Mouse (Mus musculus) forebrain, embryonic 11.5 days (tissue): Measurements from ENCODE around the gene Stard10. TPM values are rescaled to one million over a fixed set of nuclear protein-coding genes. Genes with fewer than 3 reads are reported as not detected.

Experiments
- ATAC-seq: fragments of 200-750 bp; cut with Nextera tagmentation; replicated peaks from 2 replicates; pipeline ENCODE4 v1.8.0; 2017; ENCODE audit warnings: moderate TSS enrichment; ENCODE audit not compliant: low FRiP score
- DNase-seq: peaks from one replicate; pipeline ENCODE4 v3.0.0-alpha.2; 2017; ENCODE audit warnings: low spot score
- H3K27ac ChIP-seq: fragments of 300-500 bp; sonication (generic); 2 replicates; pipeline ENCODE4 v1.5.1; 2014; ENCODE audit warnings: low read depth, low read length
- H3K27me3 ChIP-seq: fragments of 300-500 bp; sonication (generic); 2 replicates; pipeline ENCODE4 v1.6.1; 2014; ENCODE audit warnings: mild to moderate bottlenecking, low read length, mixed read lengths; ENCODE audit not compliant: control insufficient read depth, insufficient read depth
- H3K36me3 ChIP-seq: fragments of 300-500 bp; sonication (generic); 2 replicates; pipeline ENCODE4 v1.6.1; 2014; ENCODE audit warnings: mild to moderate bottlenecking, low read length, moderate library complexity, mixed read lengths; ENCODE audit not compliant: control insufficient read depth, insufficient read depth
- H3K4me1 ChIP-seq: fragments of 300-500 bp; sonication (generic); replicated peaks from 2 replicates; pipeline ENCODE4 v1.6.1; 2014; ENCODE audit warnings: low read length, mixed read lengths; ENCODE audit not compliant: control insufficient read depth, insufficient read depth
- H3K4me2 ChIP-seq: fragments of 300-500 bp; sonication (generic); 2 replicates; pipeline ENCODE4 v1.6.1; 2014; ENCODE audit warnings: low read depth, mild to moderate bottlenecking, low read length, moderate library complexity, mixed read lengths; ENCODE audit not compliant: severe bottlenecking
- H3K4me3 ChIP-seq: fragments of 300-500 bp; sonication (generic); 2 replicates; pipeline ENCODE4 v1.5.1; 2014; ENCODE audit warnings: low read depth, low read length
- H3K9ac ChIP-seq: fragments of 300-500 bp; sonication (generic); 2 replicates; pipeline ENCODE4 v1.6.1; 2014; ENCODE audit warnings: low read length
- H3K9me3 ChIP-seq: fragments of 300-500 bp; sonication (generic); 2 replicates; pipeline ENCODE4 v1.6.1; 2016; ENCODE audit warnings: low read length, mixed read lengths; ENCODE audit not compliant: control insufficient read depth
- WGBS: fragments of 180-500 bp; shearing (Covaris S2); extraction: QIAGEN DNeasy Blood & Tissue Kit; methylation state at CpG from one replicate; pipeline ENCODE4 v1.1.7; 2014; 5-methylcytosine and 5-hydroxymethylcytosine counted together
- polyA plus RNA-seq: library from polyadenylated mRNA; unstranded; fragments of >200 nt; fragmentation: Nextera tagmentation; extraction: Ambion mirVana; gene quantifications from 2 replicates; pipeline ENCODE4 v1.2.1, GENCODE M21; 2014

Stard10 gene
- polyA plus RNA-seq, 1 experiment from 2014 or later: 6.3 TPM

DNA sequence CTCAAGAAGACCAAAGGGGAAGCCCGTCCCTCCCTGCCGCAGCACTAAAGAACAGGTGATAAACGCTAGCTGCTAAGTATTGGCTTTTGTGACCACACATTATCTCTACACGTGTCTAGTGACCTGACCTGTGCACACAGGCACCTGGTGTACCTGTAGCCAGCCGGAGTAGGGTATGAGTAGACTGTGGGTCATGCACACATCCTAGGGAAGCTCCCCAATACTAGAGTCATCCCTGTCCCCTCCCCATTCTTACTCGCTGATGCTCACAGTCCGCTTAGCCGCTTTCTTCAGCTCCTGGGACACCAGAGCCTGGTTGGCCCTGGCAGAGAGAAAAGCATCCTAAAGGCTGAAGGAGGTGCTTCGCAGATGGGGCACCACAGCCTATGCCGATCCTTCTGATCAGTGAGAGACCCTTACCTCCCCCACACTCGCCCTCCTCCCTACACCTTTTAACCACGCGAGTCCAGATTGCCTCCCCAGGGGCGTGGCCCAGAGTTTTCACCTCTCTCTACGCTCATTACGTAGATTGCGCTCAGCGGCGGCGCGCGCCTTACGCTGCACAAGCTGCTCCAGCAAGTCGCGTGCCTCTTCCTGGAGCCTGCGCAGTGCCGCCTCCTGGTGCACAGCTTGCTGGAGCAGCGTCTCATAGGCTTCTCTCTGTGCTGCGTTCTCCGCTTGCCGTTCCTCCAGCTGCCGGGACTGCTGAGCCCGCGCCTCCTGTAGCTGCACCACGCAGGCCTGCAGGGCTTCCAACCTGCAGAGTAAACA lies 20.4 kb upstream of the Stard10 start:
- Histone ChIP-seq H3K4me2 (peak overlapping the region; percentile 62), H3K9me3 (no peaks in the 10 kb centered on the region), H3K27ac (no peak overlapping the region), H3K36me3 (no peaks in the 10 kb centered on the region), H3K9ac (peak overlapping the region; percentile 54), H3K27me3 (peaks cover 9% of the 10 kb centered on the region), H3K4me1 (peaks cover 8% of the 10 kb centered on the region), H3K4me3 (peak overlapping the region; percentile 25)
- peak; percentile 90 for DNase-seq
- peak; percentile 68 for ATAC-seq
- WGBS: 10% methylated on average over 35 of the region's 35 CpGs

GRCm38 (mm10) chr7:101297023-101297405 lies 19.9 kb upstream of the Stard10 start:
- Histone ChIP-seq H3K27me3 (peaks cover 9% of the 10 kb centered on the region), H3K27ac (no peak overlapping the region), H3K4me3 (peak overlapping the region; percentile 25), H3K4me2 (peak overlapping the region; percentile 62), H3K4me1 (peaks cover 8% of the 10 kb centered on the region), H3K9ac (peak overlapping the region; percentile 54), H3K36me3 (no peaks in the 10 kb centered on the region), H3K9me3 (no peaks in the 10 kb centered on the region)
- ATAC-seq (peak; percentile 22), DNase-seq (no peak)
- 20% methylated on average over 8 of the region's 8 CpGs for WGBS

DNA sequence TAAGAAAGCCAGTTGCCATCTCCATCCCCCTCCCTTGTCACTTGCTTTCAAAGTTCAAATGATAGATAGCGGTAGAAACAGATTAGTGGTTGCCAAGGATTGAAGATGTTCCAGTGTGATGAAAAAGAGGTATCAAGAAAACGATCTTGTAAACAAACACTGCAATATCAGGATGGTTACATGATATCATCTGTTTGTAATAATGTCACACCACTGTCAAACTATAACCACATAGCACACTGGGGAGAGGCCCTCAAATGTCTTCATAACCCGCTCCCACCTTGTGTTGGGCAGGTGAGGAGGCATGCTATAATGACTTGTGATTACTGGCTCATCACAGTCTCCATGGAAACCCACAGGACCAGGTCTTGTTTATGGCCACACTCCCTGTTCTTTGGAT lies 18.5 kb upstream of the Stard10 start:
- Histone ChIP-seq H3K4me2 (no peak overlapping the region), H3K36me3 (no peaks in the 10 kb centered on the region), H3K27me3 (peaks cover 9% of the 10 kb centered on the region), H3K4me1 (peaks cover 14% of the 10 kb centered on the region), H3K27ac (no peak overlapping the region), H3K9ac (no peak overlapping the region), H3K9me3 (no peaks in the 10 kb centered on the region), H3K4me3 (no peak overlapping the region)
- WGBS: 85% methylated on average over 3 of the region's 3 CpGs
- DNase-seq (no peak), ATAC-seq (no peak)

DNA sequence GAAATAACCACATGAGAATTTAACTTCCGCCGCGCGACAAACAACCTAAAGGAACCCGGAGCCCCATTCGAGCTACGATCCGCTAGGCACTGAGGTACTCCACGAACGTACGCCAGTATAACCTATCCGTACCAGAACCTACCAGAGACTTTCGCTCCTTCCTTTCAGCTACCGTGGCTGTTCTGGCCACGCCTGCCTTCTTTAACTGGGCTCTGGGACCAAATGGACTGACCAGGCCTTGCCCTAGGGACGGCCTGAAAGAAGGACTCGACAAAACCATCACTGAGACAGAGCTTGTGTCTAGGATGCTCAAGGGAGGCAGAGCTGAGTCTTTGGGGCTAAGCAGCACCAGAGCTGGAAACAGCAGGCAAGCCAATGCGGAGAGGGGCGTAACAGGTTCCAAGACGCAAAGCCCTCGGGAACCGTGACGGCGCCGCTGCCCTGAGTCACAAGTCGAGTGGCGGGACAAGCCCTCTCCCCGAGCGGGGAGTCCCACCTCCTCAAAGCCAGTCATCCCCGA lies 15.5 kb upstream of the Stard10 start:
- H3K36me3 ChIP-seq: no peaks in the 10 kb centered on the region
- H3K27ac ChIP-seq: 0 out of 2 replicates have a peak overlapping the region, but pooled peaks have one; percentile 20
- H3K9ac ChIP-seq: peak overlapping the region; percentile 64
- no peaks in the 10 kb centered on the region for H3K9me3 ChIP-seq
- ATAC-seq (no peak), DNase-seq (no peak)
- H3K4me3 ChIP-seq: peak overlapping the region; percentile 63
- H3K4me1 ChIP-seq: peaks cover 12% of the 10 kb centered on the region
- peak overlapping the region; percentile 63 for H3K4me2 ChIP-seq
- H3K27me3 ChIP-seq: peaks cover 9% of the 10 kb centered on the region
- under 1% methylated on average over 30 of the region's 30 CpGs for WGBS

DNA sequence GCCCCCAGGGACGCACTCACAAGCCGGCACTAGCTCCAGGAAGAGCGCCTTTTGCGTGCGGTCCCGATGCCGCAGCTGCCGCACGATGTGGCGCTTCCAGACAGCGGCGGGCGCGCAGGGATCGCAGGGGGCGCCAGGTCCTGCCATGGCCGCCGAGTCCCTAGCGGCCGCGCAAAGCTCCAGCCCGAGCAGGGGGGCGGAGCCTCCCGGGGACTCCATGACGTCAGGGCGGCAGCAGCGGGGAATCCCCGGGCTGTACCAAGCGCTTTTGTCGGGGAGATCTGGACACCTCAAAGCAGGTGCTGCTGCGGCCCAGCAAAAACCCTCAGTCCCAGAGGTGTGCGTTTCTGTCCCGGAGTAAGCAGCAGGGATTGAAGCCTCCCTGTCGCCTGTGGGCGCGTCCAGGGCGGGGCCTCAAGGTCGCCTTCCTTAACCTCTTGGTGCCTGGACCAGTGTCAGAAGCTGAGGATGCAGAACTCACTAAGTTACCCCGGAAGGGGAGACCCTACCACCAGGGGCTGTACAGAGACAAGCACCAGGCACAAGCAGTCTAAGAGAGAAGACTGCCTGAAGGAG lies 14.9 kb upstream of the Stard10 start, which contains the start of gene Atg16l2:
Gene Atg16l2 (minus strand): TSS at position 371 of the 576 bp plus-strand sequence.
- WGBS: under 1% methylated on average over 39 of the region's 39 CpGs
- DNase-seq: peak; percentile 97
- peak within 1 kb of the TSS; percentile 63 for H3K4me2 ChIP-seq

GRCm38 (mm10) chr7:101302691-101303090 lies 14.2 kb upstream of the Stard10 start:
- H3K9ac ChIP-seq: peak overlapping the region; percentile 64
- H3K9me3 ChIP-seq: no peaks in the 10 kb centered on the region
- H3K27me3 ChIP-seq: peaks cover 4% of the 10 kb centered on the region
- peaks cover 8% of the 10 kb centered on the region; the same call in 1 of the 2 replicates for H3K4me1 ChIP-seq
- ATAC-seq (no peak), DNase-seq (no peak)
- H3K4me2 ChIP-seq: peak overlapping the region; percentile 63
- no peaks in the 10 kb centered on the region for H3K36me3 ChIP-seq
- WGBS: 22% methylated on average over 7 of the region's 7 CpGs
- peak overlapping the region; percentile 63 for H3K4me3 ChIP-seq
- H3K27ac ChIP-seq: no peak overlapping the region

More for the DNA sequence above, 14.9 kb upstream of the Stard10 start, which contains the start of gene Atg16l2:
- Histone ChIP-seq H3K36me3 (no peaks in the 10 kb centered on the region), H3K4me1 (peaks cover 10% of the 10 kb centered on the region), H3K27ac (0 out of 2 replicates have a peak within 1 kb of the TSS, but pooled peaks have one; percentile 20), H3K9me3 (no peaks in the 10 kb centered on the region), H3K9ac (peak within 1 kb of the TSS; percentile 64), H3K4me3 (peak within 1 kb of the TSS; percentile 63), H3K27me3 (peaks cover 9% of the 10 kb centered on the region)
- ATAC-seq: peak; percentile 97

DNA sequence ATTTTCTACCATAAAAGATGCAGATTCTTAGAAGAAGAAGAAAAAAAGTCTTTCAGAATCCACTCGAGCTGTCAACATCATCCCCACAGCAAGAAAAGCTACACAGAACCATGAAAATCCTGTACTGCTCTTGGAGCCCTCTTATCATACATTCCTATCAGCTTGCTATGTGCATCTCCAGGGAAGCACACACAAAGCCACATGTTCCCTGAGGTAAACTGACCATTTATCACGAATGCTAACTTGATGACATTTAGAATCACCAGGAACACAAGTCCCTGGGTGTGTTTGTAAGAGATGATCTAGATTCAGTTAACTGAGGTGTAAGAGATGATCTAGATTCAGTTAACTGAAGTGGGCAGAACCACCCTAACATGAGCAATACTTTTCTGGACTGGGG lies 10.0 kb upstream of the Stard10 start:
- ATAC-seq (no peak), DNase-seq (no peak)
- WGBS: 57% methylated on average over 2 of the region's 2 CpGs

GRCm38 (mm10) chr7:101309985-101310326 lies 6.9 kb upstream of the Stard10 start:
- no peak for DNase-seq
- ATAC-seq: peak; percentile 35; the same call in 1 of the 2 replicates
- Histone ChIP-seq H3K27ac (no peak overlapping the region), H3K4me3 (peak overlapping the region; percentile 54), H3K9ac (peak overlapping the region; percentile 72), H3K4me1 (0 out of 2 replicates have a peak, but pooled peaks cover 3% of the 10 kb centered on the region), H3K36me3 (no peaks in the 10 kb centered on the region), H3K9me3 (no peaks in the 10 kb centered on the region), H3K4me2 (peak overlapping the region; percentile 52), H3K27me3 (no peaks in the 10 kb centered on the region)
- WGBS: 43% methylated on average over 5 of the region's 5 CpGs

More for the DNA sequence above, 10.0 kb upstream of the Stard10 start:
- H3K9me3 ChIP-seq: no peaks in the 10 kb centered on the region
- no peaks in the 10 kb centered on the region for H3K36me3 ChIP-seq
- H3K4me2 ChIP-seq: no peak overlapping the region
- H3K4me1 ChIP-seq: peaks cover 8% of the 10 kb centered on the region; the same call in 1 of the 2 replicates
- no peak overlapping the region for H3K27ac ChIP-seq
- no peak overlapping the region for H3K4me3 ChIP-seq
- H3K9ac ChIP-seq: no peak overlapping the region
- no peaks in the 10 kb centered on the region for H3K27me3 ChIP-seq
